Mouse (Mus musculus): Measurements from ENCODE around the gene Npc2. TPM values are rescaled to one million over a fixed set of nuclear protein-coding genes. Genes with fewer than 3 reads are reported as not detected.

The Npc2 gene
- 5.0 TPM in 2 replicates for polyA plus RNA-seq (2012)

DNA sequence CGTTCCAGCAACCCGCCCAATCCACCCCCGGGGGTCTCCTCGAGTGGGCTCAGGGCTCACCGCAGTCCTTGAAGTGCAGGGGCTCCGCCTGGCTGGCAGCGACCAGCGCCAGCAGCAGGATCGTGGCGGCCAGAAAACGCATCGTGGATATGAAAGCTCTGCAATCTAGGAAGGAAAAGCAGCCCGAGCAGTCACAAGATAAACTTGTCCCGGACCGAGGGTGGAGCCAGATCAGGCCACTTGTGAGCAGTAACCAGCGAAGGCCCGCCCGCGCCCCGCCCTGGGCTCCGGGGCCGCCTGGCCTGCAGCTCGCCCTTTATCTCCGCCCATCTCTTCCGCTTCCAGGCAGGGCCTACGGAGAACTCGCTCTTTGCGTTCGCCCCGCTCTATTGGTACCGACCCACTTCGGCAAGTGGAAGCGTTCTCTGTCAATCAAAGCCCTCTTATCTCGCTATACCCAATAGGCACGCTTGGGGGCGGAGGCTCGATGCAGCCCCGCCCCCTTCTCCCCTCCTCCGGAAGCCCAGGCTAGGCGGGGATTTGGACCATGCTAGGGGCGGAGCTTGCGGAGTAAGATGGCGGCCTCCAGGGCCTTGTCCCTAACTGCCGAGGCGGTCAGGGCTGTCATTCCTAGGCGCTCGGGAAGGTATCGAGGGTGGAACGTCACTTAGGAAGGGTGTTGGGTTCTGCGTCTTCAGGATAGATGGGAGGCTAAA, at the start of gene Npc2, which contains the start of gene Isca2:
Npc2 (minus strand) TSS at position 427 of the 716 bp plus-strand sequence.
Isca2 (plus strand) TSS at position 526 of the 716 bp plus-strand sequence.
- Histone ChIP-seq H3K36me3 (ENCODE audit: control insufficient read depth) (peaks cover 53% of the 10 kb centered on the region), H3K4me1 (ENCODE audit: control insufficient read depth) (peaks cover 56% of the 10 kb centered on the region), H3K9me3 (ENCODE audit: control insufficient read depth, low read length) (no peaks in the 10 kb centered on the region), H3K27me3 (ENCODE audit: control insufficient read depth) (no peaks in the 10 kb centered on the region), H3K4me3 (replicated peaks) (peak within 1 kb of the TSS; percentile 79)
- TF ChIP-seq GATA1 (IDR thresholded peaks at IDR 0.05; ENCODE audit: low read length) (peak; percentile 99), TAL1 (IDR thresholded peaks at IDR 0.05; ENCODE audit: low read length) (no peak)

DNA sequence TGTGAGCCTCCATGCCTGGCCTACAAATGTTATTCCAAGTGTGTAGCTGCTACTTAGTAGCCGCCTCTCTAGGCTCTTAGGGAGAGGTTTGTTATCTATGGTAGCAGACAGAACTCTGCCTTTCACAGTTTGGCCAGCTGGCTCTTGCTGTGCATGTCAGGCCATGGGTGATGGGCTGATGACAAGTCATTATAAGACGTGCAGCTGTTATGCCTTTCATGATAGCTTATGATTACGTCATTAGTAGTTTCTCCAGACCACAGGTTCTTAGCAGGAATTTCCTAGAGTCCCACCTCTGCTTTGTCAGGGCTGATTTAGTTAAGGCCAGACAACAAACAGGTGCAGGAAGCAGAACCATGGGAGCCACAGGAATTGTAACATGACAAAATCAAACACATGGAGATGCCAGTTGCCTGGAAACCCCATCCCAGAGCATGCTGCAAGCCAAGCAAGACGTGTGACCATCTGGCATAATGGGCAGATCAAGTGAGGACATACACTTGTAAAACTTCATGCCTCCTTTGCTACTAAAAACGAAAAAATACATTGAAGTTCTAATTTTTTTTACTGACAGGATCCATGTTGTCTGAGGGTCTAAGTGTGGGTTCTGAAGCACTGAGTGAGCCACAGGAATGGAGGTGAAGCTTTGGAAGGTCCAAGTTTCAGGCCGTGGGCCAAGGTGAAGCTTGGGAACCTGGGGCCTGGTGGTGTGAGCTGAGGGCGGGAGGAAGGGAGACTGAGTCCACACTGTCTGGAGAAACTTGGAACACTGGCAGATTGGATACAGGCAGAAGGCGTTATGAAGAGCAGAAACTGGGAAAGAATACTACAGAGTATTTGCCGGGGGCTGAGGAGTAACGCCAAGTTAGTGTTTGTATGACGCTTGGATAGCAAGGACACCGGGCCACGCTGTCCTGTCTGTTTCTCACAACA, 46.5 kb upstream of the Npc2 start:
- Histone ChIP-seq H3K36me3 (ENCODE audit: control insufficient read depth) (peaks cover 3% of the 10 kb centered on the region; the same call in 1 of the 2 replicates), H3K4me1 (ENCODE audit: control insufficient read depth) (peaks cover 62% of the 10 kb centered on the region), H3K4me3 (replicated peaks) (no peak overlapping the region), H3K27me3 (ENCODE audit: control insufficient read depth) (peaks cover 4% of the 10 kb centered on the region; the same call in 1 of the 2 replicates), H3K9me3 (ENCODE audit: control insufficient read depth, low read length) (peaks cover 2% of the 10 kb centered on the region; the same call in 1 of the 2 replicates)
- peak; percentile 87 for TF ChIP-seq GATA1 (IDR thresholded peaks at IDR 0.05; ENCODE audit: low read length)
- TF ChIP-seq TAL1 (IDR thresholded peaks at IDR 0.05; ENCODE audit: low read length), result peak; percentile 93

DNA sequence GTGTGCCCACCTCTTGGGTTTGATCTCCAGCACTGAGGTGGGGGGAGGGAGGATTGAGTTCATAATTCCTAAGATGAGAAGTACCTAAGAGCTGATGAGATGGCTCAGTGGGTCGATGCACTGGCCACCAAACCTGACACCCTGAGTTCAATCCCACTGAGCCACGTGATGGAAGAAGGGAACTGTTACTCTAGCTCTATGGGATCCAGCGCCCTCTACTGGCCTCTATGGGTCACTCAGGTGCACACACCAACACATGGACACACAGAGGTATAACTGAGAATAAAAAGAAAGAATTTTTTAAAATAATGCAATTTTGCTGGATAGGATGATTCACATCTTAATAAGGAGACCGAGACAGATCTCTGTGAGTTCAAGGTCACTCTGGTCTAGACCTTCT, 45.5 kb upstream of the Npc2 start:
- TF ChIP-seq TAL1 (IDR thresholded peaks at IDR 0.05; ENCODE audit: low read length), result no peak
- Histone ChIP-seq H3K4me1 (ENCODE audit: control insufficient read depth) (peaks cover 62% of the 10 kb centered on the region), H3K4me3 (replicated peaks) (no peak overlapping the region), H3K27me3 (ENCODE audit: control insufficient read depth) (peaks cover 2% of the 10 kb centered on the region; the same call in 1 of the 2 replicates), H3K9me3 (ENCODE audit: control insufficient read depth, low read length) (peaks cover 2% of the 10 kb centered on the region; the same call in 1 of the 2 replicates), H3K36me3 (ENCODE audit: control insufficient read depth) (peaks cover 3% of the 10 kb centered on the region; the same call in 1 of the 2 replicates)

DNA sequence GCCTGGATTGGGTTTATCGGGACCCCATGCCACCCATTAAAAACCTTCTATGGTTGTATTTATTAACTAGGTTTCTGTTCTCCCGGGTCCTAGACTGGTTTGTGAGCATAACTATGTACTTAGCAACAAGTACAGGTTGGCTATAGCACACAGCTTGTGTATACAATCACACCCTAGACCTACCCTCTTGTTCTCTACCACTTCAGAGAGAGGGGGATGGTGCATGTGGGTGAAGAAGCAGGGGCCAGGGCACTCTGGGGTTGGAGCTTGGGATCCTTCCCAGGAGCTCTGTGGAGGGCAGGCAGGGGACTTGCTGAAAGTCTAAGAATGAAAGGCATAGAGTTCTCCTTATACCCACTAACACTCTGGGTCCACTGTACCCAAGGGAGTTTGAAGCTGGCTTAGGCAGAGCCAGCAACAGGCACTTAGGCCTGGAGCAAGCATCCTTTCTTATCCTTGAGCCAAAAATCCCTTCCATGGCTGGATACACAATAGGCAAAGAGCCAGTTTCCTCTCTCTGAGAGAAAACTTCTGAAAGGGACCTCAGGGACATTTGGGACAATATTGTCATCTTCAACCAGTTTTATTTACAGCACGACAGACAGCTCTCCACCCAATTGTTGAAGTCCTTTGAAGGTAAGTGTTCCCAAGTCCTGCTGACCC, 41.8 kb upstream of the Npc2 start:
- peaks cover 3% of the 10 kb centered on the region; the same call in 1 of the 2 replicates for H3K36me3 ChIP-seq (ENCODE audit: control insufficient read depth)
- TF ChIP-seq TAL1 (IDR thresholded peaks at IDR 0.05; ENCODE audit: low read length) (no peak), GATA1 (IDR thresholded peaks at IDR 0.05; ENCODE audit: low read length) (no peak)
- no peak overlapping the region for H3K4me3 ChIP-seq (replicated peaks)
- peaks cover 48% of the 10 kb centered on the region for H3K4me1 ChIP-seq (ENCODE audit: control insufficient read depth)
- peaks cover 2% of the 10 kb centered on the region; the same call in 1 of the 2 replicates for H3K9me3 ChIP-seq (ENCODE audit: control insufficient read depth, low read length)
- peaks cover 4% of the 10 kb centered on the region for H3K27me3 ChIP-seq (ENCODE audit: control insufficient read depth)

DNA sequence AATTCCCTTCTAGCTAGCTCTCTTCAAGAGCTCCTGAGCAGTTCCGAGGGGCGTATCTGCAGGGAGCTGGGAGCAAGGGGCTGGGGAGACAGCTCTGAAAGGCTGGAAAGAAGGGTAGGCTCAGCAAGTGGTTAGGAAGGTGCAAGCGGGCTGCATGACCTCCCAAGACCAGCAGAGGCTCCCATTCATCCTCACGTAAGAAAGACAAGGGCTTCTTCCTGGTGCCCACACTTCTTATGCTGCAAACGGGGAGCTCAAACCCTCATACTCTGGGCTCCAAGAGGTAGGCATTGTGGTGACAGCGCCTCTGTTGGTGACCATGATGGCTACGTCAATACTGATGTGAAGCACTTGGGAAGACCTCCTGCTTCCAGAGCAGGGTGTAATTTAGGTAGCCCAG, 40.8 kb upstream of the Npc2 start:
- Histone ChIP-seq H3K9me3 (ENCODE audit: control insufficient read depth, low read length) (peaks cover 2% of the 10 kb centered on the region; the same call in 1 of the 2 replicates), H3K4me1 (ENCODE audit: control insufficient read depth) (peaks cover 38% of the 10 kb centered on the region), H3K27me3 (ENCODE audit: control insufficient read depth) (peaks cover 8% of the 10 kb centered on the region), H3K4me3 (replicated peaks) (no peak overlapping the region), H3K36me3 (ENCODE audit: control insufficient read depth) (peaks cover 3% of the 10 kb centered on the region; the same call in 1 of the 2 replicates)
- TF ChIP-seq TAL1 (IDR thresholded peaks at IDR 0.05; ENCODE audit: low read length) (no peak), GATA1 (IDR thresholded peaks at IDR 0.05; ENCODE audit: low read length) (no peak)

DNA sequence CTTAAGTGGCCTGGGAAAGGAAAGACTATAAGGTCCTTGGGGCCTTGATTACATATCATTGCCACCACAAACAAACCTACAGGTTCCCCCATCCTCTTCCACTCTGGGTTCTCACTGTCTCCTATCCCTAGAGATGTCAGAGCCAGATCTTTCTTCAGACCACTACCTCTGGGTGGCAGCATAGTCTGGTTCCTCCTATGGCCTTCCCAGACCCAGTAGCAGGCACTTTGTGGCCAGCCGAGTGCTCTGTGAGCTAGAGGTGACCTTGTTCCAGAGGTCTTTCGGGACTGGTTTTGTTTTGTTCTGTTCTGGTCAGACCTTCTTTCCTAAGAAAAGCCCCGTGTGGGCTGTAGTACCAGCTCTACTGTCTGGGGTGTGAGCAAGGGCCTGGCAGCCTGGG, 39.1 kb upstream of the Npc2 start:
- H3K4me1 ChIP-seq (ENCODE audit: control insufficient read depth), result peaks cover 24% of the 10 kb centered on the region
- no peaks in the 10 kb centered on the region; the same call in 1 of the 2 replicates for H3K36me3 ChIP-seq (ENCODE audit: control insufficient read depth)
- H3K9me3 ChIP-seq (ENCODE audit: control insufficient read depth, low read length), result no peaks in the 10 kb centered on the region
- peaks cover 18% of the 10 kb centered on the region for H3K27me3 ChIP-seq (ENCODE audit: control insufficient read depth)
- TF ChIP-seq TAL1 (IDR thresholded peaks at IDR 0.05; ENCODE audit: low read length) (no peak), GATA1 (IDR thresholded peaks at IDR 0.05; ENCODE audit: low read length) (no peak)
- H3K4me3 ChIP-seq (replicated peaks), result no peak overlapping the region

DNA sequence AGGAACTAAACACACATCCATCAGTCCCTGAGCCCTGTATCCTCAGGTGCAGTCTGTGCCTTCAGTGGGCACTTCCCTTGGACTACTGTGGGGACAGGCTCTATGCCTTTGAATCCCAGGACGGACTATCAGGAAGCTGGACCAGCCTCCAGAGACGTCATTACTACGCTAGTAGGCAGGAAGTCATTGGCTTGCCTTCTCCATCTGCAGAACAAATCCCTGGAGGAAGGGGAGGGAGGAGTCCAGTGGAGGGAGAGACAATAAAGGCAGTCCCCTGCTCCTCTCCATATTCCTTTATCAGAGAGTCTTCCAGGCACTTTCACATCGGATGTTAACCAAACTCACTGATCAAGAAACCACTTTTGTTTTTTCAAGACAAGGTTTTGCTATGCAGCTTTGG, 38.6 kb upstream of the Npc2 start:
- H3K9me3 ChIP-seq (ENCODE audit: control insufficient read depth, low read length), result no peaks in the 10 kb centered on the region
- H3K36me3 ChIP-seq (ENCODE audit: control insufficient read depth), result no peaks in the 10 kb centered on the region
- H3K27me3 ChIP-seq (ENCODE audit: control insufficient read depth), result peaks cover 18% of the 10 kb centered on the region
- H3K4me3 ChIP-seq (replicated peaks), result no peak overlapping the region
- TF ChIP-seq TAL1 (IDR thresholded peaks at IDR 0.05; ENCODE audit: low read length), result no peak
- no peak for TF ChIP-seq GATA1 (IDR thresholded peaks at IDR 0.05; ENCODE audit: low read length)
- peaks cover 20% of the 10 kb centered on the region for H3K4me1 ChIP-seq (ENCODE audit: control insufficient read depth)

DNA sequence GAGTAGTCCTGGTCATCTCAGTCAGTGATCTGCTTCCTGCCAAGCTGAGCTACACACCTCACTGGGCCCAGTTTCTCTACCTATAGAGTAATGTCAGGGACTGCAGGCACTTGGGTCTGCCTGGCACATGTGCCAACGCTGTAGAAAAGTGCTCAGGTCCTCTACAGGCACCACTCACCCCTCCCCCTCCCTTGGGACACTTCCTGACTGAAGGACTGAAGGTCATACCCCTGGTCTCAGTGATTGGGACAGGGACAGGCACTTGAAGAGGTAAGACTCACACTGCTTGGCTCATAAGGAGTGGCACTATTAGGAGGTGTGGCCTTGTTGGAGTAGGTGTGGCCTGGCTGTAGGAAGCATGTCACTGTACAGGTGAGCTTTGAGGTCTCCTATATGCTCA, 37.9 kb upstream of the Npc2 start:
- no peak overlapping the region for H3K4me3 ChIP-seq (replicated peaks)
- H3K27me3 ChIP-seq (ENCODE audit: control insufficient read depth), result peaks cover 20% of the 10 kb centered on the region
- TF ChIP-seq GATA1 (IDR thresholded peaks at IDR 0.05; ENCODE audit: low read length), result no peak
- TF ChIP-seq TAL1 (IDR thresholded peaks at IDR 0.05; ENCODE audit: low read length), result no peak
- H3K36me3 ChIP-seq (ENCODE audit: control insufficient read depth), result no peaks in the 10 kb centered on the region
- peaks cover 13% of the 10 kb centered on the region for H3K4me1 ChIP-seq (ENCODE audit: control insufficient read depth)
- H3K9me3 ChIP-seq (ENCODE audit: control insufficient read depth, low read length), result no peaks in the 10 kb centered on the region
